Comparison of ENCODE assay signal across 21 mouse cellular contexts in genomic region chr5:33281428-33281827, GRCm38 (mm10). TPM values are rescaled to one million over a fixed set of nuclear protein-coding genes. Genes with fewer than 3 reads are reported as not detected.
A peak's percentile ranks its signal among the peaks of the same experiment; 100 is the strongest.
DNase-seq lines count a peak whose midpoint lies in the region; ATAC-seq and TF ChIP-seq lines count a peak whose summit lies in the region.
"Had no signal": no experiment of that assay in that cellular context is flagged by ENCODE, and none has a peak within 500 bp of the region (broad histone marks: within the 10 kb centered on the region; RNA-seq: fewer than 3 reads in every experiment).

No protein-coding gene starts in this region.

- H3K27me3 ChIP-seq in neural tube, embryonic 12.5 days (replicated peaks), result no peaks in the 10 kb centered on the region
- no peaks in the 10 kb centered on the region for H3K27me3 ChIP-seq in CH12.LX (replicated peaks)
- H3K27me3 ChIP-seq: embryonic facial prominence, embryonic 12.5 days; forebrain, embryonic 13.5 days; forebrain, embryonic 15.5 days had no signal

- TF ChIP-seq POLR2A in CH12.LX (IDR thresholded peaks at IDR 0.05; ENCODE audit: low read depth, low read length), result no peak

- 0 out of 2 replicates have a peak overlapping the region, but pooled peaks have one; percentile 3 for H3K9ac ChIP-seq in neural tube, embryonic 12.5 days
- no peak overlapping the region for H3K9ac ChIP-seq in CH12.LX (ENCODE audit: insufficient read depth, low read depth)
- H3K9ac ChIP-seq: embryonic facial prominence, embryonic 12.5 days; forebrain, embryonic 13.5 days; forebrain, embryonic 15.5 days; forebrain, postnatal 0 days had no signal

- WGBS in neural tube, embryonic 12.5 days, result 79% methylated on average over 1 of the region's 1 CpGs

- no peak for ATAC-seq in neural tube, embryonic 12.5 days (ENCODE audit: low FRiP score, low read depth)
- ATAC-seq: activated CD4-positive, CD25-positive, alpha-beta regulatory T cell, adult 4 months; CD4-positive, CD25-positive, alpha-beta regulatory T cell, adult 4 months; forebrain, embryonic 13.5 days; forebrain, embryonic 15.5 days; forebrain, postnatal 0 days had no signal

- no peaks in the 10 kb centered on the region for H3K79me2 ChIP-seq in CH12.LX (replicated peaks; ENCODE audit: control insufficient read depth, extremely low read depth, insufficient read depth, poor library complexity, severe bottlenecking)

- in situ Hi-C loops in CH12.LX (cut with MboI; ENCODE audit: low pct_ligation_motif_present, low pct_unique_long_range_greater_than_20kb, low sequenced_read_pairs), result no loop called here

- DNase-seq in neural tube, embryonic 10.5 days (ENCODE audit: extremely low spot score, low spot score), result no peak
- DNase-seq in CH12.LX (ENCODE audit: extremely low read depth), result no peak
- no peak for DNase-seq in heart, adult 18-20 months
- DNase-seq in frontal cortex, postnatal 25 days (ENCODE audit: low spot score in 2 of 2), result no peak
- DNase-seq: adrenal gland, adult 8-10 months; adrenal gland, postnatal 14 days; adrenal gland, postnatal 36 days; B cell, adult 2 months; cerebellum, adult 11-12 months; cerebellum, adult 2 months; cerebellum, adult 9-10 months; cerebellum, postnatal 10 days; cerebellum, postnatal 25 days; forebrain, postnatal 0 days had no signal

- no peaks in the 10 kb centered on the region for H3K9me3 ChIP-seq in neural tube, embryonic 12.5 days
- H3K9me3 ChIP-seq in CH12.LX (replicated peaks; ENCODE audit: low read length), result no peaks in the 10 kb centered on the region
- H3K9me3 ChIP-seq: embryonic facial prominence, embryonic 10.5 days; embryonic facial prominence, embryonic 12.5 days; forebrain, embryonic 13.5 days; forebrain, embryonic 15.5 days had no signal

- H3K4me3 ChIP-seq in neural tube, embryonic 12.5 days, result no peak overlapping the region
- H3K4me3 ChIP-seq in CH12.LX (replicated peaks in 1 of 3; ENCODE audit: low read depth in 2 of 3, low read length in 2 of 3, poor library complexity in 1 of 3), result no peak overlapping the region
- H3K4me3 ChIP-seq: embryonic facial prominence, embryonic 10.5 days; embryonic facial prominence, embryonic 12.5 days; forebrain, embryonic 13.5 days; forebrain, embryonic 15.5 days had no signal

- dilution Hi-C loops in CH12.LX (cut with MboI; ENCODE audit: extremely low pct_ligation_motif_present, extremely low pct_unique_long_range_greater_than_20kb, low sequenced_read_pairs), result no loop called here

- no peak overlapping the region for H3K27ac ChIP-seq in neural tube, embryonic 12.5 days
- H3K27ac ChIP-seq in CH12.LX (ENCODE audit: insufficient read depth, low read depth), result no peak overlapping the region
- H3K27ac ChIP-seq: embryonic facial prominence, embryonic 10.5 days; embryonic facial prominence, embryonic 12.5 days; forebrain, embryonic 13.5 days; forebrain, embryonic 15.5 days had no signal

- no peaks in the 10 kb centered on the region for H3K4me1 ChIP-seq in neural tube, embryonic 12.5 days
- H3K4me1 ChIP-seq in CH12.LX (ENCODE audit: control insufficient read depth in 1 of 2, insufficient read depth in 2 of 2), result peaks cover 0 to 19% of the 10 kb centered on the region in 2 experiments; a peak in 2 of 4 replicates
- H3K4me1 ChIP-seq: forebrain, embryonic 13.5 days; forebrain, embryonic 15.5 days had no signal

- peak; percentile 21; the same call in 1 of the 2 replicates for TF ChIP-seq EP300 in CH12.LX (IDR thresholded peaks at IDR 0.05; ENCODE audit: low read length)

- no peak for TF ChIP-seq CTCF in CH12.LX (conservative IDR thresholded peaks at IDR 0.05 in 1 of 2, IDR thresholded peaks at IDR 0.05 in 1 of 2; ENCODE audit: low read depth in 2 of 2, low read length in 2 of 2)

- H3K36me3 ChIP-seq in neural tube, embryonic 12.5 days, result no peaks in the 10 kb centered on the region
- H3K36me3 ChIP-seq in CH12.LX (replicated peaks in 1 of 2; ENCODE audit: control insufficient read depth in 1 of 2, insufficient read depth in 1 of 2, low read length in 1 of 2), result no peaks in the 10 kb centered on the region
- H3K36me3 ChIP-seq: embryonic facial prominence, embryonic 10.5 days; embryonic facial prominence, embryonic 12.5 days; forebrain, embryonic 15.5 days had no signal

- H3K4me2 ChIP-seq in neural tube, embryonic 12.5 days (replicated peaks), result no peak overlapping the region
- H3K4me2 ChIP-seq in CH12.LX (ENCODE audit: insufficient read depth, low read depth, poor library complexity, severe bottlenecking), result no peak overlapping the region
- H3K4me2 ChIP-seq: embryonic facial prominence, embryonic 12.5 days; forebrain, embryonic 13.5 days; forebrain, embryonic 15.5 days had no signal

- TF ChIP-seq RAD21 in CH12.LX (IDR thresholded peaks at IDR 0.05; ENCODE audit: low read depth, low read length), result no peak

TF ChIP-seq in CH12.LX, 34 proteins besides CTCF, POLR2A, EP300 and RAD21:
- no peak for TF ChIP-seq SMC3 (IDR thresholded peaks at IDR 0.05; ENCODE audit: low read depth, low read length)
- 0 out of 2 replicates have a peak, but pooled peaks have one; percentile 10 for TF ChIP-seq IRF4 (IDR thresholded peaks at IDR 0.05; ENCODE audit: low read depth, low read length)
- no peak for TF ChIP-seq UBTF (IDR thresholded peaks at IDR 0.05; ENCODE audit: low read depth, low read length)
- no peak for TF ChIP-seq MYC (IDR thresholded peaks at IDR 0.05; ENCODE audit: low read depth, low read length)

RNA-seq across cellular contexts. Expression of gene Ctbp1, which starts 6.6 kb away (rescaled TPM):
- 569 and 584 TPM in 2 replicates for polyA plus RNA-seq in neural tube, embryonic 12.5 days (2016; fragmentation: Nextera tagmentation; extraction: Ambion mirVana)
- 173 and 187 TPM in 2 replicates for total RNA-seq in CH12.LX (2012; rRNA removed)
- 101 and 109 TPM in 2 replicates for total RNA-seq in CH12.LX (2014; rRNA removed)
- polyA plus RNA-seq in CH12.LX (2012; ENCODE audit: insufficient read length, low read depth), result 167 and 188 TPM in 2 replicates
- total RNA-seq in heart, adult 18-20 months (2021), result 100 to 1,000 TPM; 216 to 232 TPM

RNA-seq across cellular contexts. Expression of gene Maea, which starts 53.9 kb away (rescaled TPM):
- 124 and 125 TPM in 2 replicates for polyA plus RNA-seq in neural tube, embryonic 12.5 days (2016; fragmentation: Nextera tagmentation; extraction: Ambion mirVana)
- total RNA-seq in CH12.LX (2012; rRNA removed) (75.0 and 76.9 TPM in 2 replicates), CH12.LX (2014; rRNA removed) (75.5 and 91.4 TPM in 2 replicates)
- 94.2 and 96.2 TPM in 2 replicates for polyA plus RNA-seq in CH12.LX (2012; ENCODE audit: insufficient read length, low read depth)
- 10 to 100 TPM; 86.4 to 97.0 TPM for total RNA-seq in heart, adult 18-20 months (2021)
